Mouse (Mus musculus) hindbrain, embryonic 16.5 days (tissue): ENCODE data around the gene Yipf1. TPM values are rescaled to one million over a fixed set of nuclear protein-coding genes. Genes with fewer than 3 reads are reported as not detected.

Experiments
- ATAC-seq: fragments of 200-750 bp; cut with Nextera tagmentation; 2 replicates; pipeline ENCODE4 v1.8.0; 2017; ENCODE audit warnings: moderate TSS enrichment, moderate library complexity
- H3K27ac ChIP-seq: fragments of 300-500 bp; sonication (generic); 2 replicates; pipeline ENCODE4 v1.5.1; 2014; ENCODE audit warnings: low read depth, mild to moderate bottlenecking, control low read depth, low read length, moderate library complexity
- H3K27me3 ChIP-seq: fragments of 300-500 bp; sonication (generic); replicated peaks from 2 replicates; pipeline ENCODE4 v1.6.1; 2014; ENCODE audit warnings: low read length; ENCODE audit not compliant: control insufficient read depth, insufficient read depth
- H3K36me3 ChIP-seq: fragments of 300-500 bp; sonication (generic); 2 replicates; pipeline ENCODE4 v1.6.1; 2014; ENCODE audit warnings: mild to moderate bottlenecking, low read length, moderate library complexity, mixed read lengths; ENCODE audit not compliant: control insufficient read depth, insufficient read depth
- H3K4me1 ChIP-seq: fragments of 300-500 bp; sonication (generic); 2 replicates; pipeline ENCODE4 v1.6.1; 2014; ENCODE audit warnings: low read depth, low read length; ENCODE audit not compliant: control insufficient read depth, insufficient read depth
- H3K4me2 ChIP-seq: fragments of 300-500 bp; sonication (generic); 2 replicates; pipeline ENCODE4 v1.6.1; 2014; ENCODE audit warnings: mild to moderate bottlenecking, low read length, control low read depth, moderate library complexity
- H3K4me3 ChIP-seq: fragments of 300-500 bp; sonication (generic); 2 replicates; pipeline ENCODE4 v1.5.1; 2014; ENCODE audit warnings: mild to moderate bottlenecking, low read length, control low read depth, moderate library complexity
- H3K9ac ChIP-seq: fragments of 300-500 bp; sonication (generic); 2 replicates; pipeline ENCODE4 v1.6.1; 2014; ENCODE audit warnings: low read depth, mild to moderate bottlenecking, control low read depth, low read length, moderate library complexity
- H3K9me3 ChIP-seq: fragments of 300-500 bp; sonication (generic); 2 replicates; pipeline ENCODE4 v1.6.1; 2014; ENCODE audit warnings: mild to moderate bottlenecking, low read length, moderate library complexity; ENCODE audit not compliant: control insufficient read depth
- WGBS: fragments of 180-500 bp; shearing (Covaris S2); extraction: QIAGEN DNeasy Blood & Tissue Kit; methylation state at CpG from one replicate; pipeline ENCODE4 v1.1.7; 2014; 5-methylcytosine and 5-hydroxymethylcytosine counted together
- polyA plus RNA-seq: library from polyadenylated mRNA; unstranded; fragments of >200 nt; fragmentation: Nextera tagmentation; extraction: Ambion mirVana; gene quantifications from 2 replicates; pipeline ENCODE4 v1.2.1, GENCODE M21; 2015

Yipf1 gene
- polyA plus RNA-seq, result 66.0 and 66.1 TPM in 2 replicates

DNA sequence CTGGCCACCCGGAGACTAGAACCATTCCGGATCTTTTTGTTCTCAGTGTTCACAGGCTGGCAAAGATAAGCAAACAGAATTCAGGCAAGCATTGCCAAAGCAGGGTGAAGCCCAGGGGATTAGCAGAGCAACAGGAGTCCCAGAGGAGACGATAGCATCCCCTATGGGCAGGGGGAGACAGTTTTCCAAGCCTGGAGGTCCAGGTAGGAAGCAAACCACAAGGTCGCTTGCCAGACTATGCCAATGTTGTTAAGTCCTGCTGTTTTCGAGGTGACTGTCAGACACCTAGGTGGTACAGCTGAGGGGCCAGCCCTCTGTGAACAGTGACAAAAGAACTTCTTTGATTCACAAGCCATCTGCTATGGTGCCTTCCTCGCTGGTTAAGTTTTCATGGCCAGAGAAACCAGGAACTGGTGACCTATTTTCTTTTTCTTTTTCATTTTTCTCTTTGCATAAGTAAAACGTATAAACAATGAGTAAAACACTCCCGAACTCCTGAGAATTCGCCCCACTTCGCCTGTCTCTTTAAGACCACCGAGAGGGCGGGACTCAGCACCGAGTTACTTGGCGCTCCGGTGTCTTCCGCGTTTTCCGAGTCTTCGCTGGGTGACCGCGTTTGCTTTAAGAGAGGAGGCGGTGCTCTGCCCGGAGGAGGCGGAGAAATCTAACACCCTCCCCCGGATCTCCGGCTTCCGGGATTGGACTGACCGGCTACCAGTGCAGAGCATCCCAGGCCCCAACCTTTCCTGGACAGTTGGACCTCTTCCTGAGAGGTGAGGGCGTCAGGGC lies at the start of gene Yipf1:
Yipf1 (plus strand) TSS at position 674 of the 789 bp plus-strand sequence.
- peak within 1 kb of the TSS; percentile 69 for H3K4me3 ChIP-seq
- H3K4me1 ChIP-seq, result peaks cover 13% of the 10 kb centered on the region
- H3K9me3 ChIP-seq, result 0 out of 2 replicates have a peak, but pooled peaks cover 3% of the 10 kb centered on the region
- WGBS, result under 1% methylated on average over 29 of the region's 29 CpGs
- peak; percentile 96 for ATAC-seq
- no peaks in the 10 kb centered on the region for H3K27me3 ChIP-seq
- no peaks in the 10 kb centered on the region; the same call in 1 of the 2 replicates for H3K36me3 ChIP-seq
- H3K9ac ChIP-seq, result peak within 1 kb of the TSS; percentile 71
- H3K4me2 ChIP-seq, result peak within 1 kb of the TSS; percentile 92
- H3K27ac ChIP-seq, result peak within 1 kb of the TSS; percentile 67

DNA sequence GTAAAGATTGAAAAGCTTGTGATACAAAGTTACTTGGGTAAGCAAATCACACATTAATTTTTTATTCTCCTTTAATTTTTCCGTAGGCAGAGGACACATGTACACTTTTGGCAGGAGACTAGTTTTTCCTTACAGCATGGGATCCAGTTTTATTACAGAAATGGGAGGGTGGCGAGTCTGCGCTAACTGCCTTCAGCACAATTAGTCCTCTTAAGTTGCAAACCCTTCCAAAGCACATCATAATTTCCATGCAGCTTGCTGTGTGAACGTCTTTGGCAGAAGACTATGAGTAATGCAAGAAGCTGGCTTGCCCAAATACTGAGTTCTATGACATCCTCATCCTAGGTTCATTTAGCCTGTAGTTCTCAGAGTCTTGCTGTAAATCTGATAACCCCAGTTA lies 40.5 kb upstream of the Yipf1 start:
- Histone ChIP-seq H3K27ac (no peak overlapping the region), H3K4me3 (no peak overlapping the region), H3K36me3 (no peaks in the 10 kb centered on the region; the same call in 1 of the 2 replicates), H3K4me2 (no peak overlapping the region), H3K9me3 (no peaks in the 10 kb centered on the region), H3K9ac (no peak overlapping the region), H3K27me3 (no peaks in the 10 kb centered on the region), H3K4me1 (no peaks in the 10 kb centered on the region)
- WGBS, result 78% methylated on average over 4 of the region's 4 CpGs
- no peak for ATAC-seq

DNA sequence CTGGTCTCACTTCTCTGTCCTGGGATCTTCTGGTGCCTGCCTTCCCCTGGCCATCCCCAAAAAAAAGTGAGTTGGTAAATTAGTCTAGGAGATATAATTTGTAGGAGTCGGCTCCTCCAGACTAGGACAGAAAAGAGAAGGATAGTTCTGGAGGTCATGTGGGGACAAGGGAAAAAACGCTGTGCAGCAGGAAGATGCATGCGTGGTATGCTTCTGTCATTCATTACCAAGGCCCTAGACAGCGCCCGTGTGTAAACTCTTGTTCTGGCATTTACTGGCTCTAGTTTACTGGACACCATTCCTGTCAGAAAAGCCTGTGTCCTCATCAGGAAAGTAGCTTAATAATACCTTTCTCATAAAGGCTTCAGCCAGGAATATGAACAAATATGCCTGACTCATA lies 39.7 kb upstream of the Yipf1 start:
- H3K9me3 ChIP-seq, result no peaks in the 10 kb centered on the region
- 89% methylated on average over 5 of the region's 5 CpGs for WGBS

DNA sequence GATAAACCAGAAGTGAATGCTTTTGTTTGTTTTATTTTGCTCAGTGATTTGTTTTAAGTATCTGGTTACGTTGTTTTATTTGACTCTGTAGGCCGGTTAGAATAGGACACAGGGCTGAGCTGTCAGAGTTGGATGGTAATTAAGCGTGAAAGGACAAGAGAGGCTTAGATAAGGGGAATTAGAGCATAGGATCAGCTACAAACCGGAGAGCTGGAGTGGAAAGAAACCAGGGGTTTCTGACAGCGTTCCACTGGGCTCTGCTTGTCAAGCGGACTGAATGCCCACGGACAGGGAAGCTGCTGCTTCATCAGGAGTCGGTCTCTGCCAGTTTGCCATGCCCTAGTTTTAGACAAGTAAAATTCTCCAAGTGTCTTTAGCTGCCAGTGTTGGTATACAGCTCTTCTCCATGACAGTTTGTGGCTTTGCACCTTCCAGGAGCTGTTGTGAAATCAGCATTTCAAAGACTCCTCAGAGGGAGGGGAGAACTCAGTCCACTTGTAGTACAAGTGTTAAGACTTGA lies 35.9 kb upstream of the Yipf1 start:
- peak; percentile 56; the same call in 1 of the 2 replicates for ATAC-seq
- Histone ChIP-seq H3K9ac (no peak overlapping the region), H3K9me3 (no peaks in the 10 kb centered on the region), H3K27me3 (no peaks in the 10 kb centered on the region), H3K4me2 (no peak overlapping the region), H3K4me1 (no peaks in the 10 kb centered on the region), H3K4me3 (no peak overlapping the region), H3K27ac (no peak overlapping the region), H3K36me3 (peaks cover 11% of the 10 kb centered on the region)
- WGBS, result 11% methylated on average over 8 of the region's 8 CpGs

More for the DNA sequence above, 39.7 kb upstream of the Yipf1 start:
- Histone ChIP-seq H3K9ac (no peak overlapping the region), H3K27ac (no peak overlapping the region), H3K36me3 (no peaks in the 10 kb centered on the region; the same call in 1 of the 2 replicates), H3K27me3 (no peaks in the 10 kb centered on the region), H3K4me3 (no peak overlapping the region), H3K4me1 (no peaks in the 10 kb centered on the region), H3K4me2 (no peak overlapping the region)
- ATAC-seq, result no peak

DNA sequence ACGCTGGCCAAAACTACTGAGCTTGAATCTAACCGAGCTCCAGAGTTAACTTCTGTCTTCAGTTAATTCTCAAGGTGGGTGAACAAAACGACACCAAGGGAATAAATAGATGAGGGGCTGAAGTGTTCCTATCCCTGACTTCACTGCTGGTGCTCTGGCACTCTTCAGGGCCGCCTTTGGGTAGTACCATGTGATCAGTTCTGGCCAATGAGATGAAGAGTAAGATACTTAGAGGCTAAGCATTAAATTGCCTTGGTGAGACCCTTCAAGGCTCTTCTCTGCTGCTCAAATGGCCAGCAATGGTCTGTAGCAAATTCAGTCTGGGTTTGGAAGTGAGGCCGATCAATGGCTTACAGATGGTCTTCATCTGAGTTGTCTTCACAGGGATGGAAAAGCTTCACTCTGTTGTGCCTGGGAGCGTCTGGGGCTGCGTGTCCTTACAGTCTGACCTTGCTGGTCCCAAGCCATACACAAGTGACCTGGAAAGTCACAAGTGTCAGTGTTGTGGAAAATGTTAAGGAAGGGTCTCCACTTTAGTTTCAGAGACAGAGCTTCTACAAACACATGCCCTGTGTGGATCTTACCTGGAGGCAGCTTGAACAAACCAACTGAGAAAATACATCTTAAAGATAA lies 33.2 kb upstream of the Yipf1 start:
- Histone ChIP-seq H3K27me3 (no peaks in the 10 kb centered on the region), H3K36me3 (peaks cover 11% of the 10 kb centered on the region; the same call in 1 of the 2 replicates), H3K27ac (no peak overlapping the region), H3K9me3 (no peaks in the 10 kb centered on the region), H3K9ac (no peak overlapping the region), H3K4me2 (no peak overlapping the region), H3K4me3 (no peak overlapping the region), H3K4me1 (no peaks in the 10 kb centered on the region)
- ATAC-seq, result no peak
- WGBS, result 80% methylated on average over 7 of the region's 7 CpGs

DNA sequence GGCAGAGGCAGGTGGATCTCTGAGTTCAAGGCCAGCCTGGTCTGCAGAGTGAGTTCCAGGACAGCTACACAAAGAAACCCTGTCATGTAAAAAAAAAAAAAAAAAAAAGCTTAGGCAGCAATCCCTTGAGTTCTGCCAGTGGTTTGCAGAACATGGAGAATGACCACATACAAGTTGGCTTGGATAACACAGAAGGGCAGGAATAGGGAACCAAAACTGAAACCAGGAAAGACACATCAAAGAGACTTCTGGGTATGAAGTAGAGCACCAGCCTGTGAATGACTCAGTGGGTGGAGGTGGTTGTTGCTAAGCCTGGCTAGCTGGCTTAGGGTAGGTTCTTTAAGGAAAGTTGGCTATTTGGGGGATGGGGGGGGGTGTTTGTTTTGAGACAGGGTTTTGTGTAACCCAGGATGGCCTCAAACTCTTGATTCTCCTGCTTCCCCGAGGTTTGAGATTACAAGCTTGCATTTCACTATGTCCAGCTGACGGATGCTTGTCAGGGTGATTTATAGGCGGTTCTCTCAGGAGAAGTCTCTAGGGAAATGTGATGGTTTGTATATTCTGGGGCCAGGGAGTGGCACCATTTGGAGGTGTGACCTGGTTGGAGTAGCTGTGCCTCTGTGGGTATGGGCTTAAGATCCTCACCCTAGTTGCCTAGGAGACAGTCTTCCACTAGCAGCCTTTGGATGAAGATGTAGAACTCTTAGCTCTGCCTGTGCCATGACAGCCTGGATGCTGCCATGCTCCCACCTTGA lies 28.5 kb upstream of the Yipf1 start:
- no peak overlapping the region for H3K4me3 ChIP-seq
- H3K27me3 ChIP-seq, result no peaks in the 10 kb centered on the region
- H3K36me3 ChIP-seq, result 0 out of 2 replicates have a peak, but pooled peaks cover 8% of the 10 kb centered on the region
- H3K27ac ChIP-seq, result no peak overlapping the region
- H3K4me1 ChIP-seq, result no peaks in the 10 kb centered on the region
- WGBS, result 80% methylated on average over 3 of the region's 3 CpGs
- no peak for ATAC-seq
- no peak overlapping the region for H3K4me2 ChIP-seq
- H3K9ac ChIP-seq, result no peak overlapping the region
- H3K9me3 ChIP-seq, result no peaks in the 10 kb centered on the region

DNA sequence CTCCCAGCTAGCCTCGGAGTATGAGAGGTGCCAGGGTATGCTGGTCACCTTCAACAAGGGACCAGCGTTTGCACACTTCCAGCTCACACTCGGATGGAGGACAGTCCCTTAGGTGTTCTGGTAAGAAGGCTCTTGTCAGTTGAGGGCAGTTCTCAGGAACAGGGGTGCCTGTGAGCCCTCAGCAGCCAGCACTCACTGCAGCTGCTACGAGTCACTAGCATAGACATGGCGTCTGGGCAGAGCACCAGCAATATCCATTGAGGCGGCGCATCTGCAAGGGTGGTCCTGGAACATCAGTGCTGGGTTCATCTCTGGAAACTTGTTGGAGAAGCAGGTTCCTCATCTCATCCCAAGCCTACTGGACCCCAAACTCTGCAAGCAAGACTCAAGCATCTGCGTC lies 27.8 kb upstream of the Yipf1 start:
- H3K4me3 ChIP-seq, result no peak overlapping the region
- H3K27me3 ChIP-seq, result no peaks in the 10 kb centered on the region
- no peak overlapping the region for H3K9ac ChIP-seq
- 0 out of 2 replicates have a peak, but pooled peaks cover 8% of the 10 kb centered on the region for H3K36me3 ChIP-seq
- no peak overlapping the region for H3K27ac ChIP-seq
- no peaks in the 10 kb centered on the region for H3K4me1 ChIP-seq
- no peaks in the 10 kb centered on the region for H3K9me3 ChIP-seq
- 95% methylated on average over 8 of the region's 8 CpGs for WGBS
- H3K4me2 ChIP-seq, result no peak overlapping the region
- ATAC-seq, result no peak

DNA sequence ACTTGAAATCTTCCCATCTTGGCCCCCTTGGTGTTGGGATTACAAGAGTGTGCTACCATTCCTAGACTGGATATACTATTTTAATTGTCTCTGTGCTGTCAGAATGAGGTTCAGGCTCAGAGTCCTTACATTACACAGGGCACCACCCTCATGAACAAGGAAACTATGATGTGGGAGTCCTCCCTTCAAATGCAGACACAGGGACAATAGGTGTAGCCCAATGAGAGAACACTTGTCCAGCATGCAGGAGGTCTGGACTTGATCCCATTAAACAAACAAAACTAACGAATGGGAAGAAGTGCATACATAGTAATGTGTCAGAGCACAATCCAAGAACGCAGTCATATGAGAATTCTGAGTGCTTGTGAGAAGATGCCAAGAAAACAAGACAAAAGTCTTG lies 26.6 kb upstream of the Yipf1 start:
- WGBS, result 91% methylated on average over 2 of the region's 2 CpGs
- Histone ChIP-seq H3K9me3 (no peaks in the 10 kb centered on the region), H3K36me3 (0 out of 2 replicates have a peak, but pooled peaks cover 5% of the 10 kb centered on the region), H3K27me3 (no peaks in the 10 kb centered on the region), H3K27ac (no peak overlapping the region), H3K4me2 (no peak overlapping the region), H3K4me3 (no peak overlapping the region), H3K4me1 (no peaks in the 10 kb centered on the region), H3K9ac (no peak overlapping the region)
- ATAC-seq, result no peak
